Mouse (Mus musculus) brain, embryonic 18.5 days (tissue): ENCODE data around the gene Gm29609.
"Not testable (repeated sequence)": the region's sequence is repeated elsewhere in the genome, so short reads cannot be mapped to it uniquely, and the experiment has no call there.

ENCODE experiments used
- DNase-seq: peaks from one replicate; pipeline ENCODE4 v3.0.0-alpha.2; 2012; ENCODE audit warnings: low read depth, low spot score

The Gm29609 gene

DNA sequence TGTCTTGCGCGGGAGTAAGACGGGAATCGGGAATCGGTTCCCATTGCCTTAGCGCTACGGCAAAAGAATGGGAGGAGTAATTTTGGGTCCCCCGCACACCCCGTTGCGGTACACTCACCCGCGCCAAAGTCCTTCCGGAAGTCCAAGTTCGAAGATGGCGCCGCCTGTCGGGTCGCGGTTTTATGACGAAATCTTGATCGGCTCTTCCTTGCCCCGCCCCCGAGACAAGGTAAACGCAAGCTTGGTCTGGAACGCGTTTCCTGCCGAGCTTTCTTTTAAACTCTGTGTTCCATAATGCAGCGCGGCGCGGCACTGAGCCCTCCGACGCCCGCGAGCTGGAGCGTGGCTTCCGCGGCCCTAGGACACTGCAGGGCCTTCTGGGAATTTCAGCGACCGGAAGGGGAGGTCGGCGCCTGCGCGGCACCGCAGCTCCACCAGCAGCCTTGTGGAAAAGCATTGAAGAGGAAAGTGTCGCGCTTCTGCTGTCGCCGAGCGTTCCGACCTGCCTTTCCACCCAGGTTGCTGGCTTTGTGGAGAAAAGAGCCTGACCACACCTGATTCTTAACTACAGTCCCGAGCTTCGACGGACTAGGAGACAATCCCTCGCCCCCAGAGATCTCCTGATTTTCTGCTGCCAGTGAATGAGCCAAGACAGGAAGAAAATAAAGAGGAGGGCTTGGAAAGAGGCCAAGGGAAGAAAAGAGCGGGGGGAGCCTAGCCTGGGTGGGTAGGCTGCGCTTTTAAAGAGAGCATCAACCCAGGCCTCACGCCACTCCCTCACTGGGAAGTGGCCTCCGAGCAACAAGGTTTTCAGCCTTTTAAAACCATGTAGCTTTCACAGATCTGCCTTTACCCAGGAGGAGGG, at the start of gene Gm29609, which contains the start of gene Gtf3c2:
Gm29609 (minus strand) TSS at position 146 of the 865 bp plus-strand sequence.
Gtf3c2 (minus strand) TSS at position 379 of the 865 bp plus-strand sequence.
- peak; percentile 97 for DNase-seq

- no peak for DNase-seq
These were observed 46.9 kb upstream of the Gm29609 start for GRCm38 (mm10) chr5:31226641-31227040.

- no peak for DNase-seq
These were observed 43.0 kb upstream of the Gm29609 start for GRCm38 (mm10) chr5:31222696-31223095.

GRCm38 (mm10) chr5:31221304-31221945, 41.7 kb upstream of the Gm29609 start:
- DNase-seq, result peak; percentile 45

GRCm38 (mm10) chr5:31220448-31221303, 41.0 kb upstream of the Gm29609 start, which contains the start of gene Ppm1g:
Gene Ppm1g (minus strand): TSS chr5:31220687.
- peak; percentile 88 for DNase-seq

DNA sequence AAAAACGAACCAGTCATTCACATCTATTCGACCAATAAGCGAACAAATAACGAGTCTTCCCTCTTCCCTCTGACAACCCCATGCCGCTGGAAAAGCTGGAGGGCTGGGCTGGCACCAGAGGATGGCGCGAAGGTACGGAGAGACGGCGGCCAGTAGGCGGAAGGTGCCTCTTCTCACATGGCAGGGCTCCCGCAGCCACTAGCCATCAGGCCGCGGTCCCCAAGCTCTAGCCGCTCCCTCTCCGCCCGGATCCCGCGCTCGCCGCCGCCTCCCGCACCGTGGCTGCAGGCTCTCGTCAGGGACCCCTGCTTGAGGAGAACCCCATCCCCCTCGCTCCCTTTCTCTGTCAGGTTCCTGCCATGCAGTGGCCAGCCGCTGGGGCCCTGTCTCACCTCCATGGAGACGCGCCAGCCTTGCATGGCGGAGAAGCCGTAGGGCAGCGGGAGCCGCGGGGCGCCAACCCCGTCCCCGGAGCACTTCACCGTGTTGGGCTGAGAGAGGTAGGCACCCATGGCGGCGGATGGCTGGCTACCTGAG, 40.3 kb upstream of the Gm29609 start:
- DNase-seq, result no peak

DNA sequence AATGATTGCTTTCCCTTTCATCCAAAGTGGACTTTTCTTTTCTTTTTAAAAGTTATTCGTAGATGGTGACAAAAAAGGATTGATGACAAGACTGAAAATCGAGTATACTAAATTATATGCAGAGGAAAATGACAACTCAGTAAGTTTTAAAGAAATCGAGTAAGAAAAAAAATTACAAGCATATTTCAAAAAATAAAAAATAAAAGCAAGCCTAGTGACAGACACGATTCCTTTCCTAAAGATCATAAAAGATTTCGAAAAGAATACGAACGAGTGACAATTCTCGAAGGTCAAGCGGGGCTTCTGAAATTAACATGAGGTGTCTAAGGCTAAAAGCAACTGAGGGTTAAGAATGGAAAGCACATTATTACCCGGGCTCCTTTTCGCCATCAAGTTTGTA, 39.8 kb upstream of the Gm29609 start:
- DNase-seq, result no peak

DNA sequence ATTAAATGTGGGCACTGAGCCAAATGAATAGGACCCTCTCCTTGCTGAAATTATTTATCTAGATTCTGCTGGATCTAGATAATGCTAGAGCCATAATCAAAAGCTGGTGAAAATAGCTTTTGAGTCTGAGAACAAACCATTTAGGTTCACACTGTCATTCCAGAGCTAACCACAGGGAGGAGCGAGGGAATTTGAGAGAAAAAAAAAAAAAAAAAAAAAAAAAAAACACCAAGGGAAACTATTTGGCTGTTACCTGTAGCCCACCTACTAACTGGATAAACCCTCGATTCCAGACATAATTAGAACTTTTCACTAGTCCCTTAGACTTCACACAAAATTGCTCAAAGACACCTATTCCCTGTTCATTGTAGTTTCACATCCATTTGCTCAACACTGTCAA, 39.4 kb upstream of the Gm29609 start:
- no peak for DNase-seq

DNA sequence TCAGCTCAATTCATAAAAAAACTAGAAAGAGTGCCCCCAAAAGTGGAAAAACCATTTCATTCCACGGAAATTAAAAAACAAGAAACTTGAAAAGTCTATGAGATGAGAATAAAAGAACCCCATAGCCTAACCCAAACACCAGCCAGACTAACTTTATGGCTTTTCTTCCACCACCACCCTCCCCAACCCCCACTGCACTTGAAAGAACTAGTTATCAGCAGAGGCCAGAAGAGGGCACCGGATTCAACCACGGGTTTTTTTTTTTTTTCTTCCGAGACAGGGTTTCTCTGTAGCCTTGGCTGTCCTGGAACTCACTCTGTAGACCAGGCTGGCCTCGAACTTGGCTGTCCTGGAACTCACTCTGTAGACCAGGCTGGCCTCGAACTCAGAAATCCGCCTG, 38.6 kb upstream of the Gm29609 start:
- no peak for DNase-seq

DNA sequence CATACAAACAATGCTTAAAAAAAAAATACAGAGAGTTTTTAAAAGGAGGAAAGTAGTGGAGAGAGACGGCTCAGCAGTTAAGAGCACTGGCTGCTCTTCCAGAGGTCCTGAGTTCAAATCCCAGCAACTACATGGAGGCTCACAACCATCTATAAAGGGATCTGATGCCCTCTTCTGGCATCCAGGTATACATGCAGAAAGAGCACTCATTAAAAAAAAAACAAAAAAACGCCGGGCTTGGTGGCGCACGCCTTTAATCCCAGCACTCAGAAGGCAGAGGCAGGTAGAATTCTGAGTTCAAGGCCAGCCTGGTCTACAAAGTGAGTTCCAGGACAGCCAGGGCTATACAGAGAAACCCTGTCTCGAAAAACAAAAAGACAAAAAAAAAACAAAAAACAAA, 36.8 kb upstream of the Gm29609 start:
- not testable (repeated sequence) for DNase-seq

DNA sequence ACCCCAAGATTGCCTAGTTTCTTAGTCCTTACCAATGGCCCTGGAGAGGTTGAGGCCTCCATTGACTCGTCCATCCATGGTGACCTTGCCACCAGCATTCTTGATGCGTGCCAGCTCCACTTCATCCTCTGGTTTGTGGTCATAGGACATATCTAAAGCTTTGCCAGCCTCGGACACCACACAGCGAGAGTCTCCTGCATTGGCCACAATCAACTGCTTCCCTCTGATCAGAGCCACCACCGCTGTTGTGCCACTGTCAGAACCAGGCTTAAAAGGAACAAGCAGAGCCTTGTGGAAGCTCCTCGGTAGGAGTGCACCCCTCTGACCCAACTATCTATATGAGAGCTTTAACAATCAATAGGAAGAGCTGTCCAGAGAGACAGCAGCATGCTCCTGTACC, 24.7 kb upstream of the Gm29609 start:
- no peak for DNase-seq

- no peak for DNase-seq
These were observed 24.2 kb upstream of the Gm29609 start for GRCm38 (mm10) chr5:31203866-31204265.

DNA sequence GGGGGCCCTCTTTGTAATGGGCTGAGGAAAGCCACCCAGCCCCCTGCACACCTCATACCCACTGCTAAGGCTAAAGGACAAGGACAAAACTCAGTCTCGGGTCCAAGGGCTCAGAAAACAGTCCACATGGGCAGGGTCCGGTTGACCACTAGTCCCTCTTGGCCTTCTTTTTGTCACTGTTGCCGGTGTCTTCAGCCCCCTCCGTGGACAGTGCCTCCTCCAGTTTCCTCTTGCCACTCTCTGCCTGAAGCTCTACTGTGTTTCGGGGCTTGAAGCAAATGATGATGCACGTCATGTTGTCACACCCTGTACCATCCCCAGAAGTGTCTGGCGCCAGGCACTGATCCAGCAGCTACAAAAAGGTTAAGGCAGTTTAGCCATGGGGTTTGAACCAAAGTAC, 23.2 kb upstream of the Gm29609 start:
- no peak for DNase-seq

DNA sequence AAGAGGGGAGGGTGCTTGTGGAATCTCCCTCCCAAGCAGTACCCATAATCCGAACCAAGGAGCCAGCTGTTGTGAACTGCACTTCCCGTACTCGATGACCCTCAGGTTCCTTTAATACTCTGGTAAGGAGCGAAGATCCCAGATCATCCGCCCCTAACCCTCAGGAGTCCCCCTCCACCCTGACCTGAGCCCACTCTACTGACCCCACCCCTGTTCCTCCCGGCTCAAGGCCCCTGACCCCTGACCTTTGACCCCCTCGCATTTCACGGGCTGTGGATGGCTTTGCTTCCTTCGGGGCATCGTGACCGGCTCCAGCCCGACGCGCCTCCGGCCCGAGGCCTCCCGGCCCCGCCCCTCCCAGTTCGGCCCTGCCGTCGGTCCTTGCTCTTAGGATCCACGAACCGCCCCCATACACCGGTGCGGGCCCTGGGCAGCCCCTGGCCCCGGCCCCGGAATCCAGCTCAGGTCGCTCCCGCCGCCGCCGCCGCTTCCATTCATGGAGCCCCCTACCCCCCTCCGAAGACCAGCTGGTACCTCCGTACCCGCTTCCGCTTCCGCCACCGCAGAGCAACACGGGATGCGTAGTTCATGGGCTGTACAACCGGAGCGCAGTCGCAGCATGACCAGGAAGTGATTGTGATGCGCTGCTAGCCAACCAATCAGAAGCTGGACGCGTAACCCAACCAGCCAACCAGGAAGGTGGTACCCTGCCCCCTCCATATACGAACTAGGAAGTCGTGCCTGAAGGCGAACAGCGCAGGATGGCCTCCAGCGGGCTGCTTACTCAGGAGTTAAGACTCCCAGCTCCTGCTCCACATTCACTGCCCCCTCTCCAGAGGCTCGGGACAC, 22.3 kb upstream of the Gm29609 start, which contains the start of gene Zfp513:
Zfp513 (minus strand) TSS at position 562 of the 849 bp plus-strand sequence.
- peak; percentile 99 for DNase-seq

- DNase-seq, result no peak
These were observed 21.5 kb upstream of the Gm29609 start for GRCm38 (mm10) chr5:31201042-31201741.

- DNase-seq, result no peak
These were observed 20.6 kb upstream of the Gm29609 start for GRCm38 (mm10) chr5:31200327-31200768.

GRCm38 (mm10) chr5:31199893-31200292, 20.2 kb upstream of the Gm29609 start:
- DNase-seq, result no peak

- DNase-seq, result no peak
These were observed 19.7 kb upstream of the Gm29609 start for GRCm38 (mm10) chr5:31199321-31199892.

GRCm38 (mm10) chr5:31198616-31199320, 19.1 kb upstream of the Gm29609 start:
- no peak for DNase-seq
